Mouse (Mus musculus): Measurements from ENCODE around the gene Srsf4. TPM values are rescaled to one million over a fixed set of nuclear protein-coding genes. Genes with fewer than 3 reads are reported as not detected.

Srsf4 gene
- total RNA-seq, 2 experiments from 2014 or later = 87.7 to 90.4 TPM

GRCm38 (mm10) chr4:131913526-131913925 lies 40.1 kb downstream of the Srsf4 start:
- DNase-seq = no peak
- intact Hi-C loops (cut with DNase I) = no loop called here

GRCm38 (mm10) chr4:131914046-131914643 lies 40.7 kb downstream of the Srsf4 start:
- no peak for DNase-seq
- intact Hi-C loops (cut with DNase I) = no loop called here

GRCm38 (mm10) chr4:131914891-131915469 lies 41.6 kb downstream of the Srsf4 start:
- DNase-seq = no peak
- intact Hi-C loops (cut with DNase I) = no loop called here

GRCm38 (mm10) chr4:131915821-131916328 lies 42.5 kb downstream of the Srsf4 start:
- intact Hi-C loops (cut with DNase I) = no loop called here
- no peak for DNase-seq

DNA sequence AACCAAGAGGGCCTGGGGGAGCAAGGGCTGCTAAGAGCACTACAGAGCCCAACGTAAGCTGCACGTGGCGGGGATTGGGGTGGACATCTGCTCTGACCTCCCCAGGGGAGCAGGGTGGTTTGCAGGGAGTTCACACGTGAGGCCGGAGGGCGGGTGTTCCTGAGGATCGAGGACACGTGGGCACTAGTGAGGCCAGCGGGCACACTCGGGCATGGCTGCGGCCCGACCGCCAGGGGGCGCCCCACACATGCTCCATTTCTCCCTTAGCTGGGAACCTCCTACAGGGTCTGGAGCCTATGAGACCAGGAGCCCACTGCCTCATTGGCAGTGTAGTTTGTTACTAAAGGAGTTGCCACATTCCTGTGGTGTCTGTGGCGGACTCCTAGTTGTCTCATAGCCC lies 43.0 kb downstream of the Srsf4 start:
- peak; percentile 69 for DNase-seq
- intact Hi-C loops (cut with DNase I) = no loop called here

DNA sequence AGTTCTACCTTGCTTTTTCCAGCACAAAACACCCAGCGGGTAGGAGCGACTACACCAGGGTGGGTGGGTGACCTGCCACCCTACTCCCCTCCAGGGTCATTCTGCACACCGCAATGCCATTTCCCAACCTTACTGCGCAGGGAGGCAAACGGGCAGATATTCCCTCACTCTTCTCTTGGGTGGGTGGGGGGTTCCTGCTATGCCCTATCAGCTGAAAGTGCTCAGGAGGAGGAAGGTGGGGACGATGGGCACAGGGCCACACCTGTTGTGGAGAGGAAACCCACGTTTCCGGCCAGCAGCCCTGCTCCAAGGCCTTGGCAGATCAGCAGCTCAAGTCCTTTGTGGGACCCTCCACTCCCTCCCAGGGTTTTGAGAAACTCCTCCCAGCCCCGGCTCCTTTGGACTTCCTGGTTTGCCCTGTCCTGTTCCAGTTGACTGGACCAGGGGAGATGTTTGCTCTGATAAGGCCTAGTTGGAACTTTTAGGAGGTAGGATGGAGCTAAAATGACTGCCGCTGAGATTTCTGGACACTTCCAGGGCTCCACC lies 43.7 kb downstream of the Srsf4 start:
- DNase-seq = no peak
- intact Hi-C loops (cut with DNase I) = no loop called here

- no peak for DNase-seq
- intact Hi-C loops (cut with DNase I) = no loop called here
Observed at GRCm38 (mm10) chr4:131918026-131918533, 44.7 kb downstream of the Srsf4 start.

DNA sequence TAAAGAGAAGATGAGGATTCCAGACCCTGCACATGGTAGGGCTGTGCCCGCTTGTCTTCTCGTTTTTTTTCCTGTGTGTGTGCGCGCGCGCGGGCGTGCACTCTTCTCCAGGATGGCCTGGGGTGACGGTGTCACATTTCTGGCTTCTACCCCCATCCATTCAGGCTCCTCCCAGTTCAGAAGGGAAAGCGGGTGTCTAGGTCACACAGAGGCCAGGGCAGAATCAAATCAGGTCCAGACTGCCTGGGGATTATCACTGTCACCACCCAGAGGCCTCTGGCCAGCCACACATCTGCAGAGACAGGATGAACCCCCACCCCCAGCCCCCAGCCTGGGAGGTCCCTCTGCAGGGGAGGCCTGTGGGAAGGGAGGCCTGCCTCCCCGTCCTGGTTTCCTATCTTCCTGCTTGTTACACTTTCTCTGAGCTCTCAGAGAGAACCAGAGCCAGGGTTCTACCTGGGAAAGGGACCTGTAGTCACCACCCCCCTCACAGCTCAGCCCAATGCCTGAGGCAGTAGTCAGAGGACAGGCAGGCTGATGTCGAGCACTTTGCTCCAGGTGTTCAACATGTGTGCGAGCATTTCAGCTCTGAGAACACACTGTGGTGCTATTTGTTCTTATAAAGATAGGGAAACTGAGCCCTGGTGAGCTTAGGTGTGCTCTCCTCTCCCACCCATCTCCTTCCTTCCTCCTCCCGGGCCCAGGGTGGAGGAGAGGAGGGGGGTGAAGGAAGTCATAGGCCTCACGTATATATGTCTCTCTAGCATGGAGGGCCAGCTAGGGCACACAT lies 45.5 kb downstream of the Srsf4 start:
- intact Hi-C loops (cut with DNase I) = no loop called here
- no peak for DNase-seq

- no peak for DNase-seq
- intact Hi-C loops (cut with DNase I) = no loop called here
Observed at GRCm38 (mm10) chr4:131919506-131920140, 46.2 kb downstream of the Srsf4 start.

DNA sequence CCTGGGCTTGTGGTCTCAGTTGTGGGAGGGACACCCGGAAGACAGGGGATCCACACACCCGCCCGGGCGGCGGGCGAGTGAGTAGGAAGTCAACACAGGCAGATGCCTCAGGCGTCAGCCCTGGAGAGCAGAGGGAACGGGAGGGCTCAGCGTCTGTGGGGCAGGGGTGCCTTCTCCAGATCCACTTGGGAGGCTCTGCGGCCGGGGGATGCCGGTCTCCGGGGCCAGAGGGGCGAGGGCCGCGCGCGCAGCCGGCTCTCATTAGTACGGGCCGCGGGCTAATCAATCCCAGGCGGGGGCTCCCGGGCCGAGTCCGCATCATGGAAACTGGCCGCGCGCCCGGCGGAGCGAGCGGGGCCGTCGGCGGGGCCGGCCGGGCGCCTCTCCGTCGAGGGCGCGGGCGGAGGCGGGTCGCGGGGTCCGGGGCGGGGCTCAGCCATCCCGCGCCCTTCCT lies 46.8 kb downstream of the Srsf4 start:
- no peak for DNase-seq
- intact Hi-C loops (cut with DNase I) = no loop called here

DNA sequence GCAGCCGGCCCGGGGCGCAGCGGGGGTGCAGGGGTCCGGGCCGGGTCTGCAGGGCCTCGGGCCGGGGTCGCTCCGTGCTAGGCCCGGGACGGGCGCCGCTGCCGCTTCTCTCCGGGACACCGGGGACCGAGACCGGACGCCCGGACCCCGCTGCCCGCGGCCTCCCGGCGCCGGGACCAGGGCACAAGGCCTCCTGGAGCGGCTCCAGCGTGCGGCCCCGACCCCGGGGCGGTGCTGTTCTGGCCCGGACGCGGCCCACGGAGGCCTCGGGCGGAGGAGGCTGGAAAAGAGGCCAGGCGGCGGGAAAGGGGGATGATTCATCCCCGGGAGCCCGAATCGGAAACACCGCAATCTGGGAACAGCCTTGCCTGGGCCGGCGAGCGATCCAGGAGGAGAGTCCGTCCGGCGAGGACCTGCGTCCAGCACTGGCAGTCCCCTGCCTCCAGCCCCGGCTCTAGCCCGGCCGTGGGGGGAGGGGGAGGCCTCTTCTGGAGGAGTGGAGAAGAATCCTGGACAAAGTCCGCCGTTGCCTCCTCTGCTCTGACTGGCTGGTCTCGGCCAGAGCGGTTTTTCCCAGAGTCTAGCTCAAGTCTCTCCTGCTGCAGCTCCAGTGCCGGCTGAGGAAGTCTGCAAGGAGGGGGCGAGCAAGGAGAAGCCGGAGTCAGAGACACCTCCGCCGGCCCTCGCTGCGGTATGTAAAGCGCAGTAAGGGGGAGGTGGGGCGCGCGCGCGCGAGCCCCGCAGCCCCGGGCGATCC lies 47.4 kb downstream of the Srsf4 start:
- intact Hi-C loops (cut with DNase I) = no loop called here
- DNase-seq = no peak

DNA sequence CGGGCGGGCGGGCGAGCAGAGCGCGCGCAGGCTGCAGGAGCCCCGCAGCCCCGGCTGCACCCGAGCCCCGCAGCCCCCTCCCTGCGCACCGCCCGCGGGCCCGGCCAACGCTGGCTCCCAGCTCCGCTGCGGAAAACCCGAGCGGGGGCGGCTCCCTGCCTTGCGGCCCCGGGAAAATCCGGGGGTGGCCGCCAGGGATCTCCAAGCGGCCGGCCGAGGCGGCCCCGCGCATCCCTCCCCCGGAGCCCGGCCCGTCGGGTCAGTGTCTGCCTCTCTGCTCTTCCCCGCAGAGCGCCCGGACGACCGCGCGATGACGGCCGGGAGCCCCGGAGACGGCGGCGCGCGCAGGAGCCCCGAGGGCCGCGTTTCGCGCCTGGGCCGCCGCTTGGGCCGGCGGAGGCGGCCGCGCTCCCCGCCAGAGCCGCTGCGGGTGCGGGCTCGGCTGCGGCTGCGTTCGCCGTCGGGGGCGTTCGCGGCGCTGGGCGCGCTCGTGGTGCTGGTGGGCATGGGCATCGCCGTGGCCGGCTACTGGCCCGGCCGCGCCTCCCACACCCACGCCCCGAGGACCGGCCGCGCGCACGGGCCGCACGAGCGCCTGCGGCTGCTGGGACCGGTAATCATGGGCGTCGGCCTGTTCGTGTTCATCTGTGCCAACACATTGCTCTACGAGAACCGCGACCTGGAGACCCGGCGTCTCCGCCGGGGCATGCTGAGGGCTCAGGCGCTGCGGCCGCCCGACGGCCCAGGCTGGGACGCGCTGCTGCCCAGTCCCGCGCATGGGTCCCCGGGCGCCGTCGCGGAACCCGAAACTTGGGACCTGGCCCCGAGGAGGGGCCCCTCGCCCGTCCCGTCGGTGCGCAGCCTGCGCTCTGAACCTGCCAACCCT lies 48.3 kb downstream of the Srsf4 start, which contains the start of gene Tmem200b:
TSS of gene Tmem200b (plus strand) at position 311 of the 886 bp plus-strand sequence.
- intact Hi-C loops (cut with DNase I) = no loop called here
- no peak for DNase-seq

DNA sequence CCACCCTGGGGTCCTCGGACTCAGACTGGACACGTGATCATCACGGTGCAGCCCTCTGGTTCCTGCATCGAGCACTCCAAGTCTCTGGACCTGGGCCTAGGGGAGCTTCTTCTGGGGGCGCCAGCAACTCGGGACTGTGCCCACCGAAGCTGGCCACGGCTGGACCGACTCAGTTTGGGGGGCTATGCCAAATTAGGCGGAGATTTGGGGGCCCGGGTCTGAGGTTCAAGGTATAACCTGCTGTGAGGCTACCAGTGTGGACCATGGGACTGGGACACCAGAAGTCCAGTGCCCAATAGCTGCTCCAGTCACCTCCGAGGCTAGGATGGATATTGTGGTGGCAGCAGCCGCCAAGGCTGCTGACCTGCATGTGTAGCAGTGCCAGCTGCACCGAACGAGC lies 49.0 kb downstream of the Srsf4 start:
- DNase-seq = no peak
- intact Hi-C loops (cut with DNase I) = no loop called here

GRCm38 (mm10) chr4:131924096-131924810 lies 50.8 kb downstream of the Srsf4 start:
- DNase-seq = no peak
- intact Hi-C loops (cut with DNase I) = no loop called here

DNA sequence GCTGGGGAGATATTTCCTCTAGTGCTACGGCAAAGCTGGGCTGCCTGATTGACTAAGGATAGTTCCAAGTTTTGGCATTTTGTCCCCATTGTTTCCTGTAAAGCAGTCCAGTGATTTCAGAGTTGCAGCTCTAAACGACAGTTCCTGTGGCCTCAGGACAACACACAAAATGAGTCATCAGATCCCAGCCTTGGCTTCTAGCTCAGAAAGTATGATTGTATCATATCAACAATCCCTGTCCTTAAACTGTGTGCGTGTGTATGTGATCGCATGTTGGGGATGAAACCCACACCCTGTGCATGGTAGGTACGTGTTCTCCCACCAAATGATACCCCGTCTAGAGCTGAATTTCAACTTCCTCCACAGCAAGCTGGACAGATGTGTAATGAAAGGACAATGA lies 55.7 kb downstream of the Srsf4 start:
- intact Hi-C loops (cut with DNase I) = no loop called here
- no peak for DNase-seq

- intact Hi-C loops (cut with DNase I) = no loop called here
- DNase-seq = no peak
Observed at GRCm38 (mm10) chr4:131939459-131939858, 66.0 kb downstream of the Srsf4 start.

- intact Hi-C loops (cut with DNase I) = no loop called here
- no peak for DNase-seq
Observed at GRCm38 (mm10) chr4:131940846-131941245, 67.4 kb downstream of the Srsf4 start.

GRCm38 (mm10) chr4:131947848-131948247 lies 74.4 kb downstream of the Srsf4 start:
- DNase-seq = no peak
- intact Hi-C loops (cut with DNase I) = no loop called here

Measured in left cerebral cortex, postnatal 4 days (tissue).